Mouse (Mus musculus): Measurements from ENCODE around the gene Ust. TPM values are rescaled to one million over a fixed set of nuclear protein-coding genes. Genes with fewer than 3 reads are reported as not detected.

The Ust gene
- polyA plus RNA-seq, 1 experiment from 2014 or later = 3.9 TPM

GRCm38 (mm10) chr10:8391264-8391748 is 127.3 kb downstream of the Ust start:
- Histone ChIP-seq H3K36me3 (replicated peaks) (no peaks in the 10 kb centered on the region), H3K9me3 (no peaks in the 10 kb centered on the region), H3K27me3 (replicated peaks; ENCODE audit: low read depth, poor library complexity, severe bottlenecking) (no peaks in the 10 kb centered on the region), H3K4me3 (no peak overlapping the region), H3K4me1 (peaks cover 4% of the 10 kb centered on the region; the same call in 1 of the 2 replicates), H3K27ac (replicated peaks) (no peak overlapping the region)
- 51% methylated on average over 4 of the region's 4 CpGs for WGBS
- peak; percentile 10 for DNase-seq (ENCODE audit: low spot score)

- H3K27ac ChIP-seq (replicated peaks) = no peak overlapping the region
- 86% methylated on average over 7 of the region's 7 CpGs for WGBS
- no peaks in the 10 kb centered on the region for H3K36me3 ChIP-seq (replicated peaks)
- peaks cover 4% of the 10 kb centered on the region; the same call in 1 of the 2 replicates for H3K4me1 ChIP-seq
- H3K27me3 ChIP-seq (replicated peaks; ENCODE audit: low read depth, poor library complexity, severe bottlenecking) = no peaks in the 10 kb centered on the region
- DNase-seq (ENCODE audit: low spot score) = no peak
- no peak overlapping the region for H3K4me3 ChIP-seq
- no peaks in the 10 kb centered on the region for H3K9me3 ChIP-seq
These were observed 130.4 kb downstream of the Ust start for GRCm38 (mm10) chr10:8388239-8388638.

GRCm38 (mm10) chr10:8369894-8370500 is 148.6 kb downstream of the Ust start:
- 81% methylated on average over 10 of the region's 10 CpGs for WGBS
- H3K9me3 ChIP-seq = no peaks in the 10 kb centered on the region
- no peak for DNase-seq (ENCODE audit: low spot score)

DNA sequence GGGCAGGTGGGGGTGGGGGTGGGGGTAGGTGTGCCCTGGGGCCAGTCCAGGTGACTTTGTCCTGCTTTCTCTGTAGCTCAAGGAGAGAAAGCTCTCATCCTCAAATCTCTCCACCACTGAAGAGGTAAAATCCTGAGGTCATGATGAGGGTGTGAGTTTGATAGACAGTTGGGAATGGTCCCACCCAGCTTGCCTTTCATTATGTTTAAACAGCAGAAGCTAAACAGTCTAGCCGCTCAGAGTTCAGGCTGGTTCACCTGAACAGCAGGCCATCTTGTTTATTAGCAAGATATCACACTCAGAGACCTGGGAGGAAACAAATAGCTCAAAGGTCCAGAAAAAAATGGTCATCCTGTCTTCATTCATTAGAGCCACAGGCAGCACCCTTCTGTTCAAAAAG is 152.8 kb downstream of the Ust start:
- H3K27ac ChIP-seq (replicated peaks) = no peak overlapping the region
- no peaks in the 10 kb centered on the region for H3K27me3 ChIP-seq (replicated peaks; ENCODE audit: low read depth, poor library complexity, severe bottlenecking)
- DNase-seq (ENCODE audit: low spot score) = no peak
- H3K4me1 ChIP-seq = peaks cover 4% of the 10 kb centered on the region; the same call in 1 of the 2 replicates
- no peaks in the 10 kb centered on the region for H3K9me3 ChIP-seq
- no peaks in the 10 kb centered on the region for H3K36me3 ChIP-seq (replicated peaks)
- 45% methylated on average over 1 of the region's 1 CpGs for WGBS
- H3K4me3 ChIP-seq = no peak overlapping the region

More at GRCm38 (mm10) chr10:8369894-8370500, 148.6 kb downstream of the Ust start:
- H3K27me3 ChIP-seq (replicated peaks; ENCODE audit: low read depth, poor library complexity, severe bottlenecking) = no peaks in the 10 kb centered on the region
- H3K36me3 ChIP-seq (replicated peaks) = no peaks in the 10 kb centered on the region
- no peaks in the 10 kb centered on the region for H3K4me1 ChIP-seq
- H3K27ac ChIP-seq (replicated peaks) = no peak overlapping the region
- no peak overlapping the region for H3K4me3 ChIP-seq

GRCm38 (mm10) chr10:8364182-8364581 is 154.4 kb downstream of the Ust start:
- H3K9me3 ChIP-seq = no peaks in the 10 kb centered on the region
- no peaks in the 10 kb centered on the region for H3K27me3 ChIP-seq (replicated peaks; ENCODE audit: low read depth, poor library complexity, severe bottlenecking)
- DNase-seq (ENCODE audit: low spot score) = no peak
- no peak overlapping the region for H3K4me3 ChIP-seq
- no peak overlapping the region for H3K27ac ChIP-seq (replicated peaks)
- no peaks in the 10 kb centered on the region for H3K36me3 ChIP-seq (replicated peaks)
- 37% methylated on average over 3 of the region's 3 CpGs for WGBS
- H3K4me1 ChIP-seq = peaks cover 4% of the 10 kb centered on the region; the same call in 1 of the 2 replicates

- Histone ChIP-seq H3K4me1 (peaks cover 4% of the 10 kb centered on the region; the same call in 1 of the 2 replicates), H3K27ac (replicated peaks) (no peak overlapping the region), H3K36me3 (replicated peaks) (no peaks in the 10 kb centered on the region), H3K4me3 (no peak overlapping the region), H3K27me3 (replicated peaks; ENCODE audit: low read depth, poor library complexity, severe bottlenecking) (no peaks in the 10 kb centered on the region), H3K9me3 (no peaks in the 10 kb centered on the region)
- DNase-seq (ENCODE audit: low spot score) = no peak
- 60% methylated on average over 8 of the region's 8 CpGs for WGBS
These were observed 155.3 kb downstream of the Ust start for GRCm38 (mm10) chr10:8363281-8363680.

GRCm38 (mm10) chr10:8358286-8359045 is 160.2 kb downstream of the Ust start:
- Histone ChIP-seq H3K27me3 (replicated peaks; ENCODE audit: low read depth, poor library complexity, severe bottlenecking) (no peaks in the 10 kb centered on the region), H3K9me3 (no peaks in the 10 kb centered on the region), H3K36me3 (replicated peaks) (no peaks in the 10 kb centered on the region), H3K4me3 (no peak overlapping the region), H3K27ac (replicated peaks) (no peak overlapping the region), H3K4me1 (no peaks in the 10 kb centered on the region)
- no peak for DNase-seq (ENCODE audit: low spot score)
- 77% methylated on average over 15 of the region's 15 CpGs for WGBS

GRCm38 (mm10) chr10:8353534-8353933 is 165.1 kb downstream of the Ust start:
- Histone ChIP-seq H3K9me3 (no peaks in the 10 kb centered on the region), H3K4me3 (no peak overlapping the region), H3K27me3 (replicated peaks; ENCODE audit: low read depth, poor library complexity, severe bottlenecking) (no peaks in the 10 kb centered on the region), H3K27ac (replicated peaks) (no peak overlapping the region), H3K36me3 (replicated peaks) (no peaks in the 10 kb centered on the region), H3K4me1 (no peaks in the 10 kb centered on the region)
- no peak for DNase-seq (ENCODE audit: low spot score)
- 83% methylated on average over 4 of the region's 4 CpGs for WGBS

- Histone ChIP-seq H3K27ac (replicated peaks) (no peak overlapping the region), H3K4me1 (no peaks in the 10 kb centered on the region), H3K9me3 (no peaks in the 10 kb centered on the region), H3K36me3 (replicated peaks) (no peaks in the 10 kb centered on the region), H3K4me3 (no peak overlapping the region), H3K27me3 (replicated peaks; ENCODE audit: low read depth, poor library complexity, severe bottlenecking) (no peaks in the 10 kb centered on the region)
- 92% methylated on average over 7 of the region's 7 CpGs for WGBS
- DNase-seq (ENCODE audit: low spot score) = no peak
These were observed 168.0 kb downstream of the Ust start for GRCm38 (mm10) chr10:8350626-8351025.

DNA sequence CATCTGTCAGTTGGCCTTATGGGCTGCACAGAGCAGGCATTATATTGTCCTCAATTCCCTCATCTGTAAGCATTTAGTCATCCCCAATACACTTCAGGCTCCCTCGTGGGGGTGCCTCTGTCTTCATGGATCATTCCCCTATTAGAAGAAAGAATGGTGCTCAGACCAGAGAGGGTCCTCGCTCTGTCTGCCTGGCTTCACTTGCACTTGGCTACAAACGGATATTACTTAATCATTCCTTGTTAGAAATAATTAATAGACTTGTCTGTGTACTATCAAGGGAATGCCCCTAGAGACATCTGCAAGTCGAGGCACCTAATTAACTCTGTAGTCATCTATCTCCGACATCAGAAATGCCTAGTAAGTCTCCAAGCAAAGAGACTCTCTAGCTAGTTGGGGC is 171.1 kb downstream of the Ust start:
- Histone ChIP-seq H3K4me1 (no peaks in the 10 kb centered on the region), H3K4me3 (no peak overlapping the region), H3K27me3 (replicated peaks; ENCODE audit: low read depth, poor library complexity, severe bottlenecking) (no peaks in the 10 kb centered on the region), H3K27ac (replicated peaks) (no peak overlapping the region), H3K36me3 (replicated peaks) (no peaks in the 10 kb centered on the region), H3K9me3 (no peaks in the 10 kb centered on the region)
- no peak for DNase-seq (ENCODE audit: low spot score)
- WGBS = 72% methylated on average over 5 of the region's 5 CpGs

- 87% methylated on average over 2 of the region's 2 CpGs for WGBS
- Histone ChIP-seq H3K27ac (replicated peaks) (no peak overlapping the region), H3K4me1 (no peaks in the 10 kb centered on the region), H3K27me3 (replicated peaks; ENCODE audit: low read depth, poor library complexity, severe bottlenecking) (no peaks in the 10 kb centered on the region), H3K36me3 (replicated peaks) (no peaks in the 10 kb centered on the region), H3K4me3 (no peak overlapping the region), H3K9me3 (no peaks in the 10 kb centered on the region)
- DNase-seq (ENCODE audit: low spot score) = no peak
These were observed 176.1 kb downstream of the Ust start for GRCm38 (mm10) chr10:8342556-8342955.

GRCm38 (mm10) chr10:8339645-8340428 is 178.8 kb downstream of the Ust start:
- Histone ChIP-seq H3K4me1 (no peaks in the 10 kb centered on the region), H3K27me3 (replicated peaks; ENCODE audit: low read depth, poor library complexity, severe bottlenecking) (no peaks in the 10 kb centered on the region), H3K36me3 (replicated peaks) (no peaks in the 10 kb centered on the region), H3K9me3 (no peaks in the 10 kb centered on the region), H3K4me3 (no peak overlapping the region), H3K27ac (replicated peaks) (no peak overlapping the region)
- 79% methylated on average over 12 of the region's 12 CpGs for WGBS
- no peak for DNase-seq (ENCODE audit: low spot score)

All from embryonic facial prominence, embryonic 10.5 days (tissue).